Mouse (Mus musculus): ENCODE measurements around the gene Frs2.

The Frs2 gene

GRCm38 (mm10) chr10:117148361-117149003 lies at the start of gene Frs2:
Gene Frs2, minus strand, starts transcription at chr10:117148534.
- peak; percentile 95 for DNase-seq (ENCODE audit: low spot score)

GRCm38 (mm10) chr10:117196696-117197095 lies 48.4 kb upstream of the Frs2 start:
- no peak for DNase-seq (ENCODE audit: low spot score)

- DNase-seq (ENCODE audit: low spot score) = no peak
Measured at GRCm38 (mm10) chr10:117195748-117196147, 47.4 kb upstream of the Frs2 start.

GRCm38 (mm10) chr10:117195005-117195404 lies 46.7 kb upstream of the Frs2 start:
- DNase-seq (ENCODE audit: low spot score) = no peak

GRCm38 (mm10) chr10:117193364-117193763 lies 45.0 kb upstream of the Frs2 start:
- no peak for DNase-seq (ENCODE audit: low spot score)

- no peak for DNase-seq (ENCODE audit: low spot score)
Measured at GRCm38 (mm10) chr10:117185399-117186089, 37.2 kb upstream of the Frs2 start.

GRCm38 (mm10) chr10:117181098-117181497 lies 32.8 kb upstream of the Frs2 start:
- no peak for DNase-seq (ENCODE audit: low spot score)

GRCm38 (mm10) chr10:117174645-117175044 lies 26.3 kb upstream of the Frs2 start:
- no peak for DNase-seq (ENCODE audit: low spot score)

GRCm38 (mm10) chr10:117173566-117174438 lies 25.5 kb upstream of the Frs2 start:
- no peak for DNase-seq (ENCODE audit: low spot score)

GRCm38 (mm10) chr10:117173111-117173510 lies 24.8 kb upstream of the Frs2 start:
- no peak for DNase-seq (ENCODE audit: low spot score)

- DNase-seq (ENCODE audit: low spot score) = no peak
Measured at GRCm38 (mm10) chr10:117172069-117172468, 23.7 kb upstream of the Frs2 start.

- no peak for DNase-seq (ENCODE audit: low spot score)
Measured at GRCm38 (mm10) chr10:117166785-117167425, 18.6 kb upstream of the Frs2 start.

- no peak for DNase-seq (ENCODE audit: low spot score)
Measured at GRCm38 (mm10) chr10:117162662-117163061, 14.3 kb upstream of the Frs2 start.

GRCm38 (mm10) chr10:117160099-117160498 lies 11.8 kb upstream of the Frs2 start:
- DNase-seq (ENCODE audit: low spot score) = no peak

GRCm38 (mm10) chr10:117152247-117152646 lies 3.9 kb upstream of the Frs2 start:
- no peak for DNase-seq (ENCODE audit: low spot score)

- DNase-seq (ENCODE audit: low spot score) = no peak
Measured at GRCm38 (mm10) chr10:117151676-117152075, 3.3 kb upstream of the Frs2 start.

GRCm38 (mm10) chr10:117151241-117151640 lies 2.9 kb upstream of the Frs2 start:
- DNase-seq (ENCODE audit: low spot score) = no peak

GRCm38 (mm10) chr10:117150764-117151163 lies 2.4 kb upstream of the Frs2 start:
- no peak for DNase-seq (ENCODE audit: low spot score)

GRCm38 (mm10) chr10:117149942-117150617 lies 1.7 kb upstream of the Frs2 start:
- peak; percentile 32 for DNase-seq (ENCODE audit: low spot score)

- no peak for DNase-seq (ENCODE audit: low spot score)
Measured at GRCm38 (mm10) chr10:117149241-117149640, 907 bp upstream of the Frs2 start.

- peak; percentile 29 for DNase-seq (ENCODE audit: low spot score)
Measured at GRCm38 (mm10) chr10:117147463-117148360, 622 bp downstream of the Frs2 start.
